Mouse (Mus musculus): ENCODE results near the gene Padi4.

DNA sequence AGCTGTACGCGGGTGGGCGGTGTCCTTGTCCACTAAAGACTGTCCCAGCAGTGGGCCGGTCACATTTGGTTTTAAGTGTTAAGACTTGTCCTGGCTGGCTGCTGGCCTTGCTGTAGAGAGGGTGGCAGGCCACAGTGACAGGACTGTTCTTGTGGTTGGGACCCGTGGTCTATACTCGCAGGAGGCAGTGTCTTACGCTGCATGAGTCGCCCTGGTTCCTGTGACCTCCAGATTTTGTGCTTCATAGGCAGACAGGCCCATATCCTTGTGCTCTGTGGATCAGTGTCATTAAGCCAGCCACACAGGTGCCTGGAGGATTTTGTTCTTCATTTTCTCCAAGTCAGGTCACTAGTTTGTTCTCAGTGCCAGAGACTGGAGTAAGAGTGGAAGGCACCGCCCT, 55.6 kb downstream of the Padi4 start:
- TF ChIP-seq POLR2A (IDR thresholded peaks at IDR 0.05; ENCODE audit: control insufficient read depth, low read depth, low read length) (no peak), CTCF (IDR thresholded peaks at IDR 0.05; ENCODE audit: control insufficient read depth, insufficient read depth, insufficient replicate concordance, low read depth, low read length) (no peak)

Data from testis, adult 2 months (tissue).